Mouse (Mus musculus): ENCODE data around the gene Gm27021. TPM values are rescaled to one million over a fixed set of nuclear protein-coding genes. Genes with fewer than 3 reads are reported as not detected.
A peak's percentile ranks its signal among the peaks of the same experiment; 100 is the strongest.

Gm27021 gene
- total RNA-seq, 1 experiment from 2014 or later, result not detected

GRCm38 (mm10) chr8:120685591-120685990 is 17.7 kb upstream of the Gm27021 start:
- DNase-seq, result no peak

GRCm38 (mm10) chr8:120685097-120685496 is 17.2 kb upstream of the Gm27021 start:
- DNase-seq, result peak; percentile 88

- DNase-seq, result no peak
Observed at GRCm38 (mm10) chr8:120684082-120684481, 16.2 kb upstream of the Gm27021 start.

- DNase-seq, result peak; percentile 89
Observed at GRCm38 (mm10) chr8:120683602-120684001, 15.7 kb upstream of the Gm27021 start.

GRCm38 (mm10) chr8:120681113-120681512 is 13.2 kb upstream of the Gm27021 start:
- DNase-seq, result no peak

DNA sequence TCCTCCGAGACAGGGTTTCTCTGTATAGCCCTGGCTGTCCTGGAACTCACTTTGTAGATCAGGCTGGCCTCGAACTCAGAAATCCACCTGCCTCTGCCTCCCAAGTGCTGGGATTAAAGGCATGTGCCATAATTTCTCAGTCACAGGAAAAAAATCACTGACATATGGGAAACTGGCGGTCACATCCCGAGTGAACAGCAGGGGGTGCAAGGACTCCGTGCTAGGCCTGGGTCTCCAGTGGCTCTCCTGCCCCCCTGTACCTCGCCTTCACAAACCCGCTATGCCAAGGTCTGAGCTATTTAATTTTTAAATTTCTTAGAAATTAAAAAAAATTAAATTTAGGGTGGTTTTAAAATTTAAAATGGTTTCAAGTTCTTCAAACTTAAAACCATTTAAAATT is 12.5 kb upstream of the Gm27021 start:
- peak; percentile 68 for DNase-seq

DNA sequence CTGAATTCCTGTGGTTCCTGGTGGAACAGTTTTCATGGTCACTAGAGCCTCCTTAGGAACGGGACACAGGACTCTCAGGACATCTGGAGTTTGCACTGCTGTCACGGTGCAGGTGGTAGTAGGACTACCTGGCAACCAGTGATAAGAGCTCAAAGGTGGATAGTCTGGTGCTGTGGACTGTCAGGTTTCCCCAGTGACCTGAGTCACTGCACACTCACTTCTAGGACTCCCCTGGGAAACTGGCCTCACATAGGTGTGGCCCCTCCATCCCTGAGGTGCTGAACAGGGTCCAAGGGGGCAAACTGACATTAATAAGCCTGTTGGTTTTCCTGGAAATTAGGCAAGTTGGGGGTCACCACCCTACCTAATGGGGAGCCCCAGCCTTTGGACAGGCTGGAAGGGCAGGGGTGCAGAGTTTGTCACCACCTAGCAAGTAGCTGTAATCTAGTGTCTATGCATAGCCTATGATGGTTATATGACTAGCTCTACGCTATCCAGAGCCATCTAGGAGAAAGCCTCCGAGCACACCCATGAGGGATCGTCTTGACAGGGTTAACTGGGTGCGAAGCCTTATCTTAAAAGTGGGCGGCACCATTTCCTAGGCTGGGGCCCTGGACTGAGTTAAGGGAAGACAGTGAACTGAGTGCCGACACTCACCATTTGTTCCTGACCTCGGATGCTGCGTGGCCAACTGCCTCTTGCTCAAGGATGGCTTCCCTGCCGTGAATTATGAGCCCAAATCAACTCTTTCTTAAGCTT is 11.9 kb upstream of the Gm27021 start:
- DNase-seq, result peak; percentile 33

DNA sequence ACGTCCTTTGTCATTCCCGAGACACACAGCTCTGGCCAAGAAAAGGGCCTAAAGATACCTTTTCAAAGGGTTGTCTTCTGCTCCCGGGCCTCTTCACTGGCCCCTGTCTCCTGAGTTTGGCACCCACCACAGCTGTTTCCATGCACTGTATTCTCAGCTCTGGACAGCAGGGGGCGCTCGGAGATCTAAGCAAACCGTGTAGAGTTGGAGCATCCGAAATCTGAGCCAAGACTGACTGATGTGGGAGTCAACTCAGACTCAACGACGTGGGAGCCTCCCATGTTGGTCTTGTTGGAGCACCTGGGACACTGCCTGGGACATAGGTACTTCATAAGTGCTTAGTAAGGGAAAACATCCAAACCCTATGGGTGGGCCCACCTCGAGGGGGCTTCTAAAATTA is 10.6 kb upstream of the Gm27021 start:
- DNase-seq, result peak; percentile 90

DNA sequence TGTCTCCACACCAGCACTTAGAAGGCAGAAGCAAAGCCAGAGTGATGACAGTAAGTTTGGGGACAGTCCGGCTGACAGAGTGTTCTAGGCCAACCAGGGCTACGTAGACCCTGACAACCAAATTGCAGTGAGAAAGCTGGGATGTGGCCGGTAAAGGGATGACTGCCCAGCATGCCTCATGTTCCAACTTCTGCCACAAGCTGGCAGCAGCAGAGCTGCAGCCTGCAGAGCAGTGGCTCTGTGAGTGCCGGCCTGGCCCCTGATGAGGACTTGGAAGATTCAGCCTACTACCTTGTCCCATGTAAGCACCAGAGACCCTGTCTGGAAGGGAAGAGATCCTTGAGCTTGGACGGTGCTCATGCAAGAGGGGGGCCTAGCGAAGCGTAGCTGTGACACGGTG is 7.8 kb upstream of the Gm27021 start:
- DNase-seq, result no peak

GRCm38 (mm10) chr8:120673298-120673697 is 5.4 kb upstream of the Gm27021 start:
- DNase-seq, result no peak

DNA sequence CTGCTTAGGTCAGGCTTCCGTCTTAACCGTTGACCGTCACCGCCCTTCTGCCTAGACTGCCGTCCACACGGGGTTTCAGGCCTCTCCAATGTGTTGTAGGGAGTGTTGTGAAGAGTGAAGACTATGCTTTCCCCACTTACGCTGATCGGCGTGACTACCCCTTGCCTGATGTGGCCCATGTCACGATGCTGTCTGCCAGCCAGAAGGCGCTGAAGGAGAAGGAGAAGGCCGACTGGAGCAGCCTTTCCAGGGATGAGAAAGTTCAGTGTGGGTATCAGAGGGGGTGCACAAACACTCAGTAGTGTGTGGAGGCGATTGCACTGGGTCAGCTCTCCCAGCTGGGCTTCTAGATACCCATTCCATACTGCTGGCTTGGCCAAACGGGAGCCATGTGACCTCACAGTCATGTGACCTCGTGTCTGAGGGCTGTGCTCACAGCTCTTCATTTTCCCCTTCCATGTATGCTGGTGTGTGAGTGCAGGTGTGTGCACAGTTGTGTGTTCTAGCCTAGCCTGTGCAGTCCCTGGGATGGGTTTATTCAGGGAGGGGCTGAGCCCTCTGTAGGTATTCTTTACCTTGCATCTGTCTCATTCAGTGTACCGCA is 4.8 kb upstream of the Gm27021 start:
- no peak for DNase-seq

DNA sequence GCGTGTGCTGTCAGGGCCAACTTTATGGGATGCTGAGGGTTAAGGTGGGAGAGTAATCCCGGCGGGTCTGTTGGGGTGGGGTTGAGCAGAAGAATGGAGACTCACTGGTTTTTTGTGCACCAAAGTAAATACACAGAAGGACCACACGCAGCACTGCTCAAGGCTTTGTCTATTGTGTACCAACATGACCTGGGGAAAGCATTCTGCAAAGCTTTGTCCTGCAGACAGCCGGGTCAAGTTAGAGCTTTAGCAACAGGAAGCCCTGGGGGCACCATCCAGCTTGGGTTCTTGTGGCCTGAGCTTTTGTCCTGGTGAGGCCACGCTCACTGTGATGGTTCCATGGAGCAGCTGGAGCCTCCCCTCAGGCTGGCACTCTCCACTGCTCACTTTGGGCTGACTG is 3.9 kb upstream of the Gm27021 start:
- DNase-seq, result no peak

GRCm38 (mm10) chr8:120668374-120668905 is 561 bp upstream of the Gm27021 start, which contains the start of gene Emc8:
Gene Emc8 (minus strand): TSS chr8:120668573.
- peak; percentile 70 for DNase-seq

DNA sequence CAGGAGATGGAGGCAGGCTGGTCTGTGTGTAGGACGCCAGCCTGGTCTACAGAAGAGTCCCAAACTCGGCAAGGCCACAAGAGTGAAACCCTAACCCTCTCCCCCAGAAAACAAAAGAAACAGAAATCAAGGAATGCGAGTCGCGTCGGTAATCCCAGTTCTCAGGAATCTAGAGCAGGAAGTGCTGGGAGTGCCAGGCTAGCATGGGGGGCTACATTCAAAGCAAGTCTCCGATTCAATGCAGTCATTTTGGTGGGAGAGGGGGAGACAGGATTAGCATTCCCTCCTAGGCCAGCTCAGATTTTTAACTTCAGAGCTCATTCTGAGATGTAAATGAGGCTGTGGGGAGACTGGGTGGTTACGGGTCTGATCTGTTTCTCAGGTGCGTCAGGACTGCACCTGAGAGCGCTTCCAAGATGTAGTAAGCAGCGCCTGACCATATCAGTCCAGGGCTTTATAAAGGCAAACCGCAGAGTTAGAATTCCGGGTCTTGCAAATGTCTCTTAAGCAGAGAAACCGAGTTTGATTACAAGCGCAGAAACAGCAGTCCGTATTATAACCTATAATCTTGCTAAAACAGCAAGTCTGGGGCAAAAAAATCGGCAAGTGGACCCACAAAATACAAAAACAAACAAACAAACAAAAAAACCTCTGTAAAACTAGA is 940 bp downstream of the Gm27021 start:
- DNase-seq, result no peak

DNA sequence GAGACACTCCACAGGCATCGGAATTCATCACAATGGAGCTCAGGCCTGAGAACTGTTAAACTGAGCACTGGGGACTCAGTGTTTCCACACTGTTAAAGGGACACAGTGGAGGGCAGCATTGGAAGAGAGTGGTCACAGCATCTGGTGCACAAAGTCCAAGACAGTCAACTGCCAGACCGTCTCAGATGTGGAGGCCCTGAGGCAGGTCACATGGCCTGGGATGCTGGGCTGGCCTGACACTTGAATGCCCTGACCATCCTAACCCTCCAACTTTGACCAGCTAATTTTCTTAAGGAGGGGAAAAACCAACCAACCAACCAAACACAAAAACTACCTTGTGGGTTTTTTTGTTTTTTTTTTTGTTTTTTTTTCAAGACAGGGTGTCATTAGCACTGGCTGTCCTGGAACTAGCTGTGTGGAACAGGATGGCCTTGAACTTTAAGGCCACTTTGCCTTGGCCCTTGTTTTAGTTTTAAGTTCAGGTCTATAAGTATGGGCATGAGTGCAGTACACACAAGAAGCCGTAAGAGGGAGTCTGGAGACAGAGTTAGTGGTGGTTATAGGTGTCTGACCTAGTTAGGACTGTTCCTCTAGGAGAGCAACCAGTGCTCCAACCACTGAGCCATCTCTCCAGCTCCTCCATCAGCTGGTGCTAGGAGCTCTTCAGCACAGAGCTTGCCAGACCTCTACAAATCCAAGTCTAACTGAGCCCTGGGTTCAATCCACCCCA is 2.0 kb downstream of the Gm27021 start:
- no peak for DNase-seq

- no peak for DNase-seq
Observed at GRCm38 (mm10) chr8:120664566-120664965, 3.3 kb downstream of the Gm27021 start.

- no peak for DNase-seq
Observed at GRCm38 (mm10) chr8:120657415-120657814, 10.5 kb downstream of the Gm27021 start.

- DNase-seq, result no peak
Observed at GRCm38 (mm10) chr8:120656322-120657052, 11.4 kb downstream of the Gm27021 start.

- no peak for DNase-seq
Observed at GRCm38 (mm10) chr8:120647532-120647931, 20.3 kb downstream of the Gm27021 start, which contains the start of gene 1190005I06Rik. Gene 1190005I06Rik (minus strand): TSS chr8:120647632.

GRCm38 (mm10) chr8:120644663-120645062 is 23.2 kb downstream of the Gm27021 start:
- peak; percentile 93 for DNase-seq

- no peak for DNase-seq
Observed at GRCm38 (mm10) chr8:120642031-120642662, 25.7 kb downstream of the Gm27021 start.
